Mouse (Mus musculus): ENCODE measurements around the gene Fancc.
A peak's percentile ranks its signal among the peaks of the same experiment; 100 is the strongest.

The Fancc gene

GRCm38 (mm10) chr13:63345476-63346225 is 151.4 kb downstream of the Fancc start:
- peak; percentile 40 for DNase-seq

- no peak for DNase-seq
Observed at GRCm38 (mm10) chr13:63344481-63344880, 152.6 kb downstream of the Fancc start.

- DNase-seq, result no peak
Observed at GRCm38 (mm10) chr13:63342781-63343180, 154.3 kb downstream of the Fancc start.

- no peak for DNase-seq
Observed at GRCm38 (mm10) chr13:63339946-63340345, 157.1 kb downstream of the Fancc start.

GRCm38 (mm10) chr13:63337239-63337960 is 159.7 kb downstream of the Fancc start:
- DNase-seq, result no peak

GRCm38 (mm10) chr13:63336335-63336734 is 160.7 kb downstream of the Fancc start:
- DNase-seq, result no peak

- DNase-seq, result peak; percentile 53
Observed at GRCm38 (mm10) chr13:63335421-63336134, 161.5 kb downstream of the Fancc start.

GRCm38 (mm10) chr13:63332576-63333300 is 164.3 kb downstream of the Fancc start:
- peak; percentile 81 for DNase-seq

- peak; percentile 90 for DNase-seq
Observed at GRCm38 (mm10) chr13:63331379-63331778, 165.7 kb downstream of the Fancc start.

GRCm38 (mm10) chr13:63330236-63330860 is 166.7 kb downstream of the Fancc start:
- DNase-seq, result peak; percentile 66

GRCm38 (mm10) chr13:63326015-63326414 is 171.1 kb downstream of the Fancc start:
- no peak for DNase-seq

GRCm38 (mm10) chr13:63324978-63325848 is 171.9 kb downstream of the Fancc start:
- peak; percentile 10 for DNase-seq

- peak; percentile 40 for DNase-seq
Observed at GRCm38 (mm10) chr13:63324311-63324710, 172.8 kb downstream of the Fancc start.

GRCm38 (mm10) chr13:63323286-63324075 is 173.6 kb downstream of the Fancc start:
- peak; percentile 39 for DNase-seq

GRCm38 (mm10) chr13:63322756-63323155 is 174.3 kb downstream of the Fancc start:
- DNase-seq, result peak; percentile 12

- DNase-seq, result peak; percentile 16
Observed at GRCm38 (mm10) chr13:63321689-63322088, 175.4 kb downstream of the Fancc start.

- no peak for DNase-seq
Observed at GRCm38 (mm10) chr13:63319814-63320213, 177.3 kb downstream of the Fancc start.

- DNase-seq, result peak; percentile 63
Observed at GRCm38 (mm10) chr13:63317681-63318104, 179.4 kb downstream of the Fancc start.

GRCm38 (mm10) chr13:63316407-63316806 is 180.7 kb downstream of the Fancc start:
- no peak for DNase-seq

- no peak for DNase-seq
Observed at GRCm38 (mm10) chr13:63315777-63316176, 181.3 kb downstream of the Fancc start.

All from kidney, postnatal 10 days (tissue).